Mouse (Mus musculus) small intestine, adult 2 months (tissue): ENCODE measurements at regions not wholly inside any gene's neighbourhood (a gene's known extent, or its start where the extent isn't known, plus 50 kb on each side); places are given as distances from the start of the nearest gene placed in this dataset.

ENCODE experiments used
- H3K27ac ChIP-seq: fragments of 200-500 bp; 2 replicates; pipeline ENCODE4 v1.5.1; 2012; ENCODE audit warnings: low read depth, low read length, control low read depth, inconsistent platforms; ENCODE audit not compliant: insufficient read depth
- H3K27me3 ChIP-seq: fragments of 200-500 bp; 2 replicates; pipeline ENCODE4 v1.6.1; 2012; ENCODE audit warnings: mild to moderate bottlenecking, moderate library complexity, low read length, inconsistent platforms; ENCODE audit not compliant: control insufficient read depth, insufficient read depth
- H3K36me3 ChIP-seq: fragments of 200-500 bp; 2 replicates; pipeline ENCODE4 v1.6.1; 2012; ENCODE audit warnings: mild to moderate bottlenecking, low read length, control low read depth, inconsistent platforms; ENCODE audit not compliant: control insufficient read depth, insufficient read depth
- H3K4me1 ChIP-seq: fragments of 200-500 bp; 2 replicates; pipeline ENCODE4 v1.6.1; 2012; ENCODE audit warnings: low read length, inconsistent platforms, mixed read lengths; ENCODE audit not compliant: control insufficient read depth, insufficient read depth, insufficient read length
- H3K4me3 ChIP-seq: fragments of 200-500 bp; 2 replicates; pipeline ENCODE4 v1.5.1; 2012; ENCODE audit warnings: low read depth, mild to moderate bottlenecking, control low read depth, inconsistent platforms, low read length, moderate library complexity
- CTCF ChIP-seq: fragments of 200-500 bp; IDR thresholded peaks from 2 replicates; pipeline ENCODE4 v1.5.1; 2012; ENCODE audit warnings: low read depth, mild to moderate bottlenecking, control low read depth, inconsistent platforms, low read length, moderate library complexity, mixed read lengths; ENCODE audit not compliant: insufficient replicate concordance, insufficient read length; ENCODE audit errors: extremely low read depth
- POLR2A ChIP-seq: fragments of 200-500 bp; IDR thresholded peaks from 2 replicates; pipeline ENCODE4 v1.6.1; 2012; ENCODE audit warnings: low read depth, mild to moderate bottlenecking, control low read depth, inconsistent platforms, low read length, moderate library complexity
- WGBS: fragments of 180-500 bp; shearing (Covaris S2); methylation state at CpG from one replicate; pipeline ENCODE4 v1.1.7; 2018; 5-methylcytosine and 5-hydroxymethylcytosine counted together

DNA sequence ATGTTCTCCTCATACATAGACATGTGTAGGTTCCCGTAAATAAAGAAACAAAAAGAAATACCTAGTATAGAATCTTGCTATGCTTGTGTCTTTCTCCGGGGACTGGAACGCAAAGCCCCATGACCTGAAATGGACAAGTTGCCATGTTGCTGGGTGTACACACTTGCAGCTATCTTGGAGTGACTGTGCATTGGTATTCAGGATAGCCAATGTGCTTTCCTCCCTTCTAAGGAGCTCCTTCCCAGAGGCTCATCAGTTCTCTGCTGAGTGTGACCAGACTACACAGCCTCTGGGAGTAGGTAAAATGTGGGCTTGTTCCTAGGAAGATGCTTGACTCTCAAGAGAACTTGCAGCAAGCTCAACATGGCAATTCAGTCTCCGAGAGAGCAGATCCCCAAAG is 220.3 kb downstream of the Enc1 start:
- Histone ChIP-seq H3K4me3 (no peak overlapping the region), H3K4me1 (peaks cover 11% of the 10 kb centered on the region), H3K27me3 (no peaks in the 10 kb centered on the region), H3K27ac (no peak overlapping the region), H3K36me3 (no peaks in the 10 kb centered on the region)
- no peak for TF ChIP-seq POLR2A
- no peak for TF ChIP-seq CTCF
- 96% methylated on average over 4 of the region's 4 CpGs for WGBS

DNA sequence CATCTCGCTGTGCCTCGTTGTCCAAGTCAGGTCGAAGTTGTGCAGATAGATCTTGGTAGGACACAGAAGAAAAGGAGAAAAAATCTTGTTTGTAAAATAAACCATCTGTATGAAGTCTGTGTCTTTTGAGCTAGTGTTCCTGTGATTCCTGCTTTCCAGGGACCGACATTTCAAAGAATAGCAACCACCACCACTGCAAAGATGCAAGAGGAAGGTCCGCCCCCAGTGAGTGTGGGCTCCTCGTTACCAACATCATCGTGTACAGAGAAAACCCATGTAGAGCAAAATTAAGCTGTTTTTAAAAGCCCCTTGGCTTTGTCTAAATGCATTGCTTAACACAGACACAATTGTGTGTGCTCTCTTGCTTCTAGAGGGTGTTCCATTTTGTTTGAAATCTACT is 218.2 kb downstream of the Enc1 start:
- peaks cover 19% of the 10 kb centered on the region for H3K4me1 ChIP-seq
- WGBS, result 95% methylated on average over 7 of the region's 7 CpGs
- no peak overlapping the region for H3K27ac ChIP-seq
- no peaks in the 10 kb centered on the region for H3K27me3 ChIP-seq
- H3K36me3 ChIP-seq, result no peaks in the 10 kb centered on the region
- no peak overlapping the region for H3K4me3 ChIP-seq
- no peak for TF ChIP-seq CTCF
- no peak for TF ChIP-seq POLR2A

DNA sequence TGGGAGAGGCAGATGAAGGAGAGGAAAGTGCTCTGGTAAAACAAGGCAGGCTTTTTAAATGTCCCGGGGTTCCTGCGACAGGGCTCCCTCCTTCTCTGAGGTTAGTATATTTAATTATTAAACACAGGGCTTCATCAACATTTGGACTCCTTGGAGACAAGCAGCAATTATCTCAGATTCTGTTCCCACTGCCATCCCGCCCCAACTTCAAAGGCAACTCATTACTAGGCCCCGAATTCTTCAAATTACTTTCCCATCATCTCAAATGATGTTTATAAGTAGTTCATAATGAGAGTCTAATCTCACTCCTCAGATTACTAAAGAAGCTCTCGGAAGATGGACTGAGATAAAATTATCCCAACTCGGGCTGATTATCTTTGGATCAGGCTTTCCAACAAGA is 215.1 kb downstream of the Enc1 start:
- TF ChIP-seq POLR2A (no peak), CTCF (no peak)
- Histone ChIP-seq H3K27me3 (no peaks in the 10 kb centered on the region), H3K36me3 (no peaks in the 10 kb centered on the region), H3K4me1 (peaks cover 32% of the 10 kb centered on the region), H3K27ac (no peak overlapping the region), H3K4me3 (no peak overlapping the region)
- WGBS, result 23% methylated on average over 6 of the region's 6 CpGs

DNA sequence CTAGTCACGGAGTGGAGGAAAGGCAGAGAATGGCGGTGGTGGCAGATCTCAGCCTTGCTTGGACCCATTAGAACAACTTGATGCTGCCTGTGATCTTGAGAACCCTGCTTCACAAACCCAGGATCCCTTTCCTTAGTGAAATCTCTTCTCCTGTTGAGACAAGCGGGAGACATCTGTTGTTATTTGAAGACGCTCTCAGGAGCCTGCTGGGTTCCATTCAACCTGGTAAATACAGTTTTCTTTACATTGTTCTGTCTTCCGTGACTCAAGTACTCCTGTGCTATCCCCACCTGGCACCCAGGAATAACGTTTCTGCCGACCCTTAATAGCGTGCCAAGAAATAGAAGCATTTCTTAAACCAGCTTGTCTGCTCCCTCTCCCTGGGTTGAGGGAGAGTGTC is 213.8 kb downstream of the Enc1 start:
- TF ChIP-seq CTCF (no peak), POLR2A (no peak)
- H3K4me3 ChIP-seq, result no peak overlapping the region
- 94% methylated on average over 8 of the region's 8 CpGs for WGBS

DNA sequence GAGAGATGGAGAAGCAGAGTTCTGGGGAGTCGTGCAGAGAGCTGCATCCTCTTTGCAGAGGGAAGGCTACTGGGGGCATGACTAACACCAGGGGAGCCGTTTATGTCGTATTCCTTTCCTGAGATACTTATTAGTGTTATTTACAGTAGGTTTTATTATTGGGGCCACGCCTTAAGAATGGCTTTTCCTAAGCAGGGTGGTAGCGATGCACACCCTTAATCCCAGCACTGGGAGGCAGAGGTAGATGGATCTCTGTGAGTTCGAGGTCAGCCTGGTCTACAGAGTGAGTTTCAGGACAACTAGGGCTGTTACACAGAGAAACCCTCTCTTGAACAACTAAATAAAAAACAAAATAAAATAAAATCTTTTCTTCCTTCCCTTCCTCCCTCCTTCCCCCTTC is 212.6 kb downstream of the Enc1 start:
- Histone ChIP-seq H3K27ac (peak overlapping the region; percentile 72), H3K4me1 (peaks cover 36% of the 10 kb centered on the region), H3K36me3 (no peaks in the 10 kb centered on the region), H3K4me3 (no peak overlapping the region), H3K27me3 (no peaks in the 10 kb centered on the region)
- TF ChIP-seq CTCF (no peak), POLR2A (no peak)
- WGBS, result 25% methylated on average over 6 of the region's 6 CpGs

More for the DNA sequence above, 213.8 kb downstream of the Enc1 start:
- H3K36me3 ChIP-seq, result no peaks in the 10 kb centered on the region
- no peak overlapping the region for H3K27ac ChIP-seq
- H3K4me1 ChIP-seq, result peaks cover 34% of the 10 kb centered on the region
- H3K27me3 ChIP-seq, result no peaks in the 10 kb centered on the region

DNA sequence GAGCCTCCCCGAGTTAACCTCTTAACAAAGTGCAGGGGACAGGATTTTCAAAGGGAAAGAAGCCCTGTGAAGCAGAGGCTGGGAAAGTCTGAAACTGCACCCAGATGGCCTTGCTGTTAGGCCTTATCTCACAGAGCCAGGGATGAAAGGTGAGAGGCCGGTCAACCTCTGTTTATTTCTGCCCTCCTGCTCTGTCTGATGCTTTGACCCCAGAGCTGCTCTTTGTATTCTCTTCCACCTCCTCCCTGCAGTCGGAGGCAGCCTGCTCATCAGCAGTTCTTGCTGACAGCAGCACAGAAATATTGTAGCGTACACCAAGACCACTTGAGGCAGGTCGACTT is 212.2 kb downstream of the Enc1 start:
- Histone ChIP-seq H3K4me1 (peaks cover 36% of the 10 kb centered on the region), H3K27me3 (no peaks in the 10 kb centered on the region), H3K36me3 (no peaks in the 10 kb centered on the region), H3K4me3 (no peak overlapping the region), H3K27ac (peak overlapping the region; percentile 72)
- 23% methylated on average over 5 of the region's 5 CpGs for WGBS
- TF ChIP-seq CTCF (no peak), POLR2A (no peak)

DNA sequence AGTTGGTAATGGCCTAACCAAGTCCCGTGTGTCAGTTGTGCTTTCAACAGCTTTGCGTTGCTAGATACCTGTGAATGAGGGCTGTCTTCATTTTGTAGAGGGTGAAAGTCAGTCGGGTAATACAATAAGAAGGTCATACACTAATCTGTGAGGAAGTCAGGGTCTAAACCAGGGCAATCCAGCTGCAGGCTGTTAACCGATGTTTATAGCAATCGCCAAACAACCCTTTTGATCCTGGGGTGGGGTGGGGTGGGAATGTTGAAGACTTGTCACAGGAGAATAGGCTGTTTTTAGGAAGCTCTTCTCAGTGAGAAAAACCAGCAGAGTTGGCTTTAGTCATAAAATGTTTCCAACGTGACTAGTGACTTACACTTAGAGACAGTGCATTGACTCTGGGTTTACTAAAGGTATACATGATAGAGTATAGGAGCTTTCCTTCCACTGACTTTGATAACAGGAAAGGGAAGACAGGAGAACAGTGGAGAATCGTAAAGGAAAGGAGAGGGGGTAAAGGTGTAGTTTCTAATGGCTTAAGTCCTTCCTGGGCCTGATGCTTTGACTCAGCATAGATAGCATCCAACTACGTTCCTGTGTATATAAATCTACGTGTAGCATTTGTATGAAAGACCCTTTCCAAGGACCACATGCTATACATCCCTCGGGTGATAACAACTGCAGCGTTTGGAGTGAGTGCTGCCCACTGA is 211.6 kb downstream of the Enc1 start:
- TF ChIP-seq CTCF (no peak), POLR2A (no peak)
- Histone ChIP-seq H3K36me3 (no peaks in the 10 kb centered on the region), H3K27me3 (no peaks in the 10 kb centered on the region), H3K4me3 (no peak overlapping the region), H3K4me1 (peaks cover 34% of the 10 kb centered on the region), H3K27ac (peak overlapping the region; percentile 72)
- WGBS, result 27% methylated on average over 11 of the region's 11 CpGs

DNA sequence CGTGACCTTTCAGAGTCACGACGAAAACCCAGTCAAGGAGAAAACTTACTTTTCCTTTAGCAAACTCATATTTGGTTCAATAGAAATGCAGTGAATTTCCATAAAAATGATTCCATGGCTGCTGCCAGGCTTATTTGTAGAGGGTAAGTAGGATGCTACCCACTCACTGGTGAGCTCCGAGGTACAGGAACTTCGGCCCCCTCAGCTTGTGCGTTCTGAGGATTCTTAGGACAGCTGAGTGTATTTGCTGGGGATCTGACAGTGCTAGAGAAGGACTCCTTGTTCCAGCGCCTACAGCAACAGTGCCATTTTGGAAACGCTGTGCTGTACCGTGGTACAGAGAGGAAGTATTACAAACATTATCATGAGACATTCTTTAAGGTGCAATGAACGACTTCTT is 210.4 kb downstream of the Enc1 start:
- TF ChIP-seq POLR2A, result no peak
- WGBS, result 63% methylated on average over 10 of the region's 10 CpGs
- no peaks in the 10 kb centered on the region for H3K27me3 ChIP-seq
- H3K36me3 ChIP-seq, result no peaks in the 10 kb centered on the region
- H3K27ac ChIP-seq, result no peak overlapping the region
- H3K4me3 ChIP-seq, result no peak overlapping the region
- H3K4me1 ChIP-seq, result peaks cover 27% of the 10 kb centered on the region
